17 mouse cellular contexts compared by ENCODE assay signal in the genomic region with DNA sequence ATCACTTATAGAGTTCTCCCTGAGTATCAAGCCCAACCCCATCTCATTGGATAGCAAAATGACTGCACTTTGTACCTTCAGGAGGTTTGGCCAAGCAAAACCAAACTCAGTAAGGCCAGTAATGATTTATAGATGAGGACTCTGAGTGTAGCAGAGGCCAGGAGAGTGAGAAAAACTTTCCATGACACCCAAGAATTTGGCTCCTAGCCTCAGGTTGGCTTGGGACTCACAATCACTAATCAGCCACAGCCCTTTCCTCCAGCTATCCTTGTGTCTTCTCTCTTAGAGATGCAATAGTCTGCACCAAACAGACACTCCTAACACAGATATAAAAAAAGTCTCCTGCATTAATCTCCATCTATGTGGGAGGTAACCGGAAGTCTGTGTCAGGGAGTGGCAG. TPM values are rescaled to one million over a fixed set of nuclear protein-coding genes. Genes with fewer than 3 reads are reported as not detected.
A peak's percentile ranks its signal among the peaks of the same experiment; 100 is the strongest.
DNase-seq lines count a peak whose midpoint lies in the region; ATAC-seq and TF ChIP-seq lines count a peak whose summit lies in the region.
"Had no signal": no experiment of that assay in that cellular context is flagged by ENCODE, and none has a peak within 500 bp of the region (broad histone marks: within the 10 kb centered on the region; RNA-seq: fewer than 3 reads in every experiment).

No protein-coding gene starts in this region.

- no peak overlapping the region for H3K9ac ChIP-seq in embryonic facial prominence, embryonic 13.5 days
- no peak overlapping the region for H3K9ac ChIP-seq in lung, embryonic 14.5 days
- H3K9ac ChIP-seq in midbrain, embryonic 16.5 days (ENCODE audit: low read depth, low read length): no peak overlapping the region
- H3K9ac ChIP-seq: forebrain, embryonic 12.5 days; hindbrain, embryonic 15.5 days; midbrain, embryonic 13.5 days; neural tube, embryonic 13.5 days; stomach, embryonic 15.5 days had no signal

- peak overlapping the region; percentile 70; the same call in 1 of the 2 replicates for H3K27ac ChIP-seq in embryonic facial prominence, embryonic 13.5 days
- H3K27ac ChIP-seq in embryonic facial prominence, embryonic 10.5 days (replicated peaks): no peak overlapping the region
- H3K27ac ChIP-seq in lung, embryonic 14.5 days (ENCODE audit: low read depth): no peak overlapping the region; the same call in 1 of the 2 replicates
- H3K27ac ChIP-seq in midbrain, embryonic 16.5 days (ENCODE audit: low read length): no peak overlapping the region
- H3K27ac ChIP-seq: forebrain, embryonic 12.5 days; hindbrain, embryonic 15.5 days; midbrain, embryonic 13.5 days; neural tube, embryonic 13.5 days; stomach, embryonic 15.5 days had no signal

- ATAC-seq in embryonic facial prominence, embryonic 13.5 days (ENCODE audit: insufficient number of reproducible peaks, insufficient read depth, low FRiP score, low TSS enrichment, low read depth): no peak
- ATAC-seq in lung, embryonic 14.5 days (ENCODE audit: insufficient read depth): peak; percentile 12; the same call in 1 of the 2 replicates
- no peak for ATAC-seq in midbrain, embryonic 16.5 days
- ATAC-seq: midbrain, embryonic 13.5 days had no signal

- no peak for TF ChIP-seq CTCF in lung, embryonic 14.5 days (IDR thresholded peaks at IDR 0.05; ENCODE audit: low read depth)

- peaks cover 16% of the 10 kb centered on the region for H3K36me3 ChIP-seq in embryonic facial prominence, embryonic 13.5 days
- H3K36me3 ChIP-seq in embryonic facial prominence, embryonic 10.5 days (replicated peaks): peaks cover 52% of the 10 kb centered on the region
- H3K36me3 ChIP-seq in lung, embryonic 14.5 days (ENCODE audit: insufficient read depth): no peaks in the 10 kb centered on the region
- no peaks in the 10 kb centered on the region for H3K36me3 ChIP-seq in midbrain, embryonic 16.5 days (ENCODE audit: control insufficient read depth, insufficient read depth, low read length)
- H3K36me3 ChIP-seq: G1E; hindbrain, embryonic 15.5 days; midbrain, embryonic 13.5 days; neural tube, embryonic 13.5 days; stomach, embryonic 15.5 days had no signal

- H3K27me3 ChIP-seq in embryonic facial prominence, embryonic 13.5 days: no peaks in the 10 kb centered on the region
- no peaks in the 10 kb centered on the region for H3K27me3 ChIP-seq in embryonic facial prominence, embryonic 10.5 days (replicated peaks; ENCODE audit: low read depth, poor library complexity, severe bottlenecking)
- 0 out of 2 replicates have a peak, but pooled peaks cover 2% of the 10 kb centered on the region for H3K27me3 ChIP-seq in lung, embryonic 14.5 days (ENCODE audit: insufficient read depth, low read length)
- H3K27me3 ChIP-seq in midbrain, embryonic 16.5 days (ENCODE audit: control insufficient read depth, insufficient read depth, low read depth, low read length): no peaks in the 10 kb centered on the region
- H3K27me3 ChIP-seq: forebrain, embryonic 12.5 days; hindbrain, embryonic 15.5 days; midbrain, embryonic 13.5 days; neural tube, embryonic 13.5 days; stomach, embryonic 15.5 days had no signal

- no peak overlapping the region for H3K4me3 ChIP-seq in embryonic facial prominence, embryonic 13.5 days
- H3K4me3 ChIP-seq in embryonic facial prominence, embryonic 10.5 days: no peak overlapping the region
- no peak overlapping the region for H3K4me3 ChIP-seq in lung, embryonic 14.5 days (ENCODE audit: low read depth, low read length)
- H3K4me3 ChIP-seq in midbrain, embryonic 16.5 days (ENCODE audit: low read depth, low read length): no peak overlapping the region
- H3K4me3 ChIP-seq: forebrain, embryonic 12.5 days; hindbrain, embryonic 15.5 days; midbrain, embryonic 13.5 days; neural tube, embryonic 13.5 days; stomach, embryonic 15.5 days had no signal

- WGBS in embryonic facial prominence, embryonic 13.5 days: 67% methylated on average over 1 of the region's 1 CpGs
- 95% methylated on average over 1 of the region's 1 CpGs for WGBS in embryonic facial prominence, embryonic 10.5 days
- WGBS in lung, embryonic 14.5 days: 71% methylated on average over 1 of the region's 1 CpGs
- 93% methylated on average over 1 of the region's 1 CpGs for WGBS in midbrain, embryonic 16.5 days

- no peaks in the 10 kb centered on the region for H3K9me3 ChIP-seq in embryonic facial prominence, embryonic 13.5 days
- no peaks in the 10 kb centered on the region for H3K9me3 ChIP-seq in embryonic facial prominence, embryonic 10.5 days
- H3K9me3 ChIP-seq in lung, embryonic 14.5 days (ENCODE audit: low read depth, low read length): no peaks in the 10 kb centered on the region
- H3K9me3 ChIP-seq in midbrain, embryonic 16.5 days (replicated peaks; ENCODE audit: control insufficient read depth, low read length, poor library complexity, severe bottlenecking): no peaks in the 10 kb centered on the region
- H3K9me3 ChIP-seq: forebrain, embryonic 12.5 days; hindbrain, embryonic 15.5 days; midbrain, embryonic 13.5 days; neural tube, embryonic 13.5 days; stomach, embryonic 15.5 days had no signal

- DNase-seq in embryonic facial prominence, embryonic 10.5 days (ENCODE audit: low spot score): no peak
- peak; percentile 47 for DNase-seq in lung, embryonic 14.5 days
- DNase-seq in lung, postnatal 25 days (ENCODE audit: low spot score): no peak
- peak; percentile 55 for DNase-seq in heart, postnatal 25 days (ENCODE audit: low spot score)
- peak; percentile 62 to 68 for DNase-seq in kidney, postnatal 36 days
- DNase-seq in embryo, embryonic 11 days: no peak
- DNase-seq: adrenal gland, adult 8-10 months; layer of hippocampus, adult 9-11 months; right cerebral cortex, postnatal 14 days had no signal

- peaks cover 39% of the 10 kb centered on the region for H3K4me1 ChIP-seq in embryonic facial prominence, embryonic 13.5 days
- peaks cover 38% of the 10 kb centered on the region for H3K4me1 ChIP-seq in embryonic facial prominence, embryonic 10.5 days
- peaks cover 15% of the 10 kb centered on the region for H3K4me1 ChIP-seq in lung, embryonic 14.5 days (ENCODE audit: insufficient read depth)
- H3K4me1 ChIP-seq in midbrain, embryonic 16.5 days (ENCODE audit: control insufficient read depth, insufficient read depth, low read length): no peaks in the 10 kb centered on the region

- H3K4me2 ChIP-seq in embryonic facial prominence, embryonic 13.5 days: no peak overlapping the region
- H3K4me2 ChIP-seq in lung, embryonic 14.5 days: no peak overlapping the region
- no peak overlapping the region for H3K4me2 ChIP-seq in midbrain, embryonic 16.5 days (ENCODE audit: low read length)
- H3K4me2 ChIP-seq: forebrain, embryonic 12.5 days; hindbrain, embryonic 15.5 days; midbrain, embryonic 13.5 days; neural tube, embryonic 13.5 days; stomach, embryonic 15.5 days had no signal

- intact Hi-C loops in heart, postnatal 25 days (cut with DNase I): no loop called here

RNA-seq across cellular contexts. Expression of a gene that starts 31.1 kb away (rescaled TPM):
- 21.3 and 23.7 TPM in 2 replicates for polyA plus RNA-seq in embryonic facial prominence, embryonic 13.5 days (2015; fragmentation: Nextera tagmentation; extraction: Ambion mirVana)
- 14.1 and 15.0 TPM in 2 replicates for polyA plus RNA-seq in embryonic facial prominence, embryonic 10.5 days (2016; fragmentation: Nextera tagmentation; extraction: Ambion mirVana)
- polyA plus RNA-seq in lung, embryonic 14.5 days (2014; fragmentation: Nextera tagmentation; extraction: Ambion mirVana): 13.4 and 15.1 TPM in 2 replicates
- total RNA-seq in heart, postnatal 25 days (2021): 1 to 10 TPM; 1.3 to 1.9 TPM
- 1.1 TPM in 2 replicates for polyA plus RNA-seq in midbrain, embryonic 16.5 days (2015; fragmentation: Nextera tagmentation; extraction: Ambion mirVana)
- polyA plus RNA-seq: G1E had no signal

Comparison
In these comparisons a context has a peak if more than half of its experiments do, and no peak if none do; other contexts are left out.
1. DNase-seq: peak in lung, embryonic 14.5 days (single experiment), heart, postnatal 25 days (single experiment) and kidney, postnatal 36 days (2 of 2); none in embryonic facial prominence, embryonic 10.5 days (single experiment), lung, postnatal 25 days (single experiment) and embryo, embryonic 11 days (single experiment).